Mouse (Mus musculus) heart, embryonic 16.5 days (tissue): ENCODE results near the gene Olfr523. TPM values are rescaled to one million over a fixed set of nuclear protein-coding genes. Genes with fewer than 3 reads are reported as not detected.

Source experiments
- ATAC-seq: fragments of 200-750 bp; cut with Nextera tagmentation; replicated peaks from 2 replicates; pipeline ENCODE4 v1.8.0; 2017; ENCODE audit warnings: moderate number of reproducible peaks; ENCODE audit not compliant: insufficient read depth, low FRiP score; ENCODE audit errors: extremely low read depth
- H3K27ac ChIP-seq: fragments of 300-500 bp; sonication (generic); 2 replicates; pipeline ENCODE4 v1.5.1; 2014; ENCODE audit warnings: mild to moderate bottlenecking, low read length, control low read depth, moderate library complexity
- H3K27me3 ChIP-seq: fragments of 300-500 bp; sonication (generic); 2 replicates; pipeline ENCODE4 v1.6.1; 2014; ENCODE audit warnings: low read length, mixed read lengths; ENCODE audit not compliant: control insufficient read depth, insufficient read depth
- H3K36me3 ChIP-seq: fragments of 300-500 bp; sonication (generic); 2 replicates; pipeline ENCODE4 v1.6.1; 2014; ENCODE audit not compliant: control insufficient read depth, insufficient read depth
- H3K4me1 ChIP-seq: fragments of 300-500 bp; sonication (generic); 2 replicates; pipeline ENCODE4 v1.6.1; 2014; ENCODE audit warnings: low read length, mixed read lengths; ENCODE audit not compliant: control insufficient read depth, insufficient read depth
- H3K4me2 ChIP-seq: fragments of 300-500 bp; sonication (generic); 2 replicates; pipeline ENCODE4 v1.6.1; 2014; ENCODE audit warnings: low read depth, mild to moderate bottlenecking, control low read depth, low read length
- H3K4me3 ChIP-seq: fragments of 300-500 bp; sonication (generic); 2 replicates; pipeline ENCODE4 v1.5.1; 2014; ENCODE audit warnings: mild to moderate bottlenecking, control low read depth, low read length
- H3K9ac ChIP-seq: fragments of 300-500 bp; sonication (generic); 2 replicates; pipeline ENCODE4 v1.6.1; 2014; ENCODE audit warnings: low read length, control low read depth
- H3K9me3 ChIP-seq: fragments of 300-500 bp; sonication (generic); replicated peaks from 2 replicates; pipeline ENCODE4 v1.6.1; 2016; ENCODE audit warnings: low read length; ENCODE audit not compliant: control insufficient read depth
- WGBS: fragments of 180-500 bp; shearing (Covaris S2); extraction: QIAGEN DNeasy Blood & Tissue Kit; methylation state at CpG from one replicate; pipeline ENCODE4 v1.1.7; 2014; 5-methylcytosine and 5-hydroxymethylcytosine counted together
- polyA plus RNA-seq: library from polyadenylated mRNA; unstranded; fragments of >200 nt; fragmentation: Nextera tagmentation; extraction: Ambion mirVana; gene quantifications from 2 replicates; pipeline ENCODE4 v1.2.1, GENCODE M21; 2015

The Olfr523 gene
- polyA plus RNA-seq, 1 experiment from 2014 or later: not detected

- no peaks in the 10 kb centered on the region for H3K9me3 ChIP-seq
- H3K27me3 ChIP-seq: no peaks in the 10 kb centered on the region; the same call in 1 of the 2 replicates
- no peak overlapping the region for H3K4me3 ChIP-seq
- 61% methylated on average over 8 of the region's 8 CpGs for WGBS
- ATAC-seq: no peak
- H3K4me2 ChIP-seq: no peak overlapping the region
- no peaks in the 10 kb centered on the region for H3K4me1 ChIP-seq
- no peaks in the 10 kb centered on the region for H3K36me3 ChIP-seq
- H3K9ac ChIP-seq: no peak overlapping the region
- no peak overlapping the region for H3K27ac ChIP-seq
Observed at GRCm38 (mm10) chr7:140208153-140208552, 35.1 kb downstream of the Olfr523 start.

DNA sequence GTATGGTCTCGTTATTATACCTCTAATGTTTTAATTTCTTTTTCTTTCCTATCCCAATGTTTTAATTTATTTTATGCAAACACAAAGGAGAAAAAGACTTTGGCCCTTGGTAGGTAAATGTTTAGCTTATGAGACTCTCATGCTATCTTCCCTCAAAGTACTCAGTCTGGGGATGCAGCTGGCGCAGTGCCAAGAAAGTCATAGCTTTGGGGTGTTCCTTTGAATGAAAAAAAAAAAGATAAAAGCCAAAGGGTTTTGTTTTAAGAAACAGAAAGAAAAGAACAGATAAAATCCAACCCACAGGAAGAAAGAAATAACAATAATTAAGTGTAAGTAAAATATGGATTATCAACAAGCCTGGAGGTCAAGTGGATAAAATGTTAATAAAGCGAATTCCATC lies 35.7 kb downstream of the Olfr523 start:
- Histone ChIP-seq H3K36me3 (no peaks in the 10 kb centered on the region), H3K27ac (no peak overlapping the region), H3K27me3 (no peaks in the 10 kb centered on the region; the same call in 1 of the 2 replicates), H3K4me3 (no peak overlapping the region), H3K4me1 (no peaks in the 10 kb centered on the region), H3K9me3 (no peaks in the 10 kb centered on the region), H3K9ac (no peak overlapping the region), H3K4me2 (no peak overlapping the region)
- 53% methylated on average over 3 of the region's 3 CpGs for WGBS
- no peak for ATAC-seq

GRCm38 (mm10) chr7:140213841-140214240 lies 40.8 kb downstream of the Olfr523 start:
- Histone ChIP-seq H3K4me1 (no peaks in the 10 kb centered on the region), H3K4me2 (no peak overlapping the region), H3K36me3 (no peaks in the 10 kb centered on the region), H3K9ac (no peak overlapping the region), H3K27ac (no peak overlapping the region), H3K9me3 (no peaks in the 10 kb centered on the region), H3K4me3 (no peak overlapping the region), H3K27me3 (no peaks in the 10 kb centered on the region)
- 65% methylated on average over 5 of the region's 5 CpGs for WGBS
- no peak for ATAC-seq

GRCm38 (mm10) chr7:140217967-140218366 lies 45.0 kb downstream of the Olfr523 start, which contains the start of gene Cd163l1:
TSS of gene Cd163l1 (plus strand) at chr7:140218267.
- WGBS: 76% methylated on average over 2 of the region's 2 CpGs
- H3K4me3 ChIP-seq: no peak within 1 kb of the TSS
- no peaks in the 10 kb centered on the region for H3K9me3 ChIP-seq
- H3K36me3 ChIP-seq: no peaks in the 10 kb centered on the region
- ATAC-seq: no peak
- no peak within 1 kb of the TSS for H3K9ac ChIP-seq
- H3K4me2 ChIP-seq: no peak within 1 kb of the TSS
- H3K27me3 ChIP-seq: no peaks in the 10 kb centered on the region
- no peaks in the 10 kb centered on the region for H3K4me1 ChIP-seq
- no peak within 1 kb of the TSS for H3K27ac ChIP-seq

DNA sequence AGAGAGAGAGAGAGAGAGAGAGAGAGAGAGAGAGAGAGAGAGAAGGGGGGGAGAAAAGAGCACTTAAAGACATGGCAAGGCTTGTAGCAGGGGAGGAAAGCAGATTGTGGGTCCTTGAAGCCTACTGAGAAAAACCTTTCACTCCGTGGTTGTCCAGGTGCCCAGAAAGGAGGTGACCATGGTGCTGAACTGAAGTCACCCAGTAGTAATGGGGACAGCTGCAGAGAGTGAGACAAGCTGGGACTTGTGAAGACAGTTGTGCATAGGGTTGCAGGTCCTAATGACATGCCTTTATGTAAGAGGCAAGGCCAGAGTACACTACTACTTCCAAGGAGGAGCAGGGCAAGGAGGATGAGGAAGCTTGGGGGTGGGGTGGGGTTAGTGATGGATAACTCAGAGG lies 46.3 kb downstream of the Olfr523 start:
- no peaks in the 10 kb centered on the region for H3K36me3 ChIP-seq
- H3K4me1 ChIP-seq: no peaks in the 10 kb centered on the region
- H3K4me3 ChIP-seq: no peak overlapping the region
- no peak overlapping the region for H3K27ac ChIP-seq
- H3K9me3 ChIP-seq: no peaks in the 10 kb centered on the region
- H3K9ac ChIP-seq: no peak overlapping the region
- no peak overlapping the region for H3K4me2 ChIP-seq
- no peaks in the 10 kb centered on the region for H3K27me3 ChIP-seq
- no peak for ATAC-seq
- WGBS: 9% methylated on average over 1 of the region's 1 CpGs

- no peak overlapping the region for H3K4me2 ChIP-seq
- no peak overlapping the region for H3K4me3 ChIP-seq
- no peaks in the 10 kb centered on the region for H3K36me3 ChIP-seq
- no peaks in the 10 kb centered on the region for H3K27me3 ChIP-seq
- ATAC-seq: no peak
- WGBS: 77% methylated on average over 4 of the region's 4 CpGs
- no peaks in the 10 kb centered on the region for H3K9me3 ChIP-seq
- H3K4me1 ChIP-seq: no peaks in the 10 kb centered on the region
- no peak overlapping the region for H3K9ac ChIP-seq
- H3K27ac ChIP-seq: no peak overlapping the region
Observed at GRCm38 (mm10) chr7:140220375-140220774, 47.4 kb downstream of the Olfr523 start.

GRCm38 (mm10) chr7:140224209-140224608 lies 51.2 kb downstream of the Olfr523 start:
- no peak for ATAC-seq
- H3K4me3 ChIP-seq: no peak overlapping the region
- H3K36me3 ChIP-seq: no peaks in the 10 kb centered on the region
- H3K4me2 ChIP-seq: no peak overlapping the region
- 77% methylated on average over 13 of the region's 13 CpGs for WGBS
- H3K4me1 ChIP-seq: no peaks in the 10 kb centered on the region
- no peak overlapping the region for H3K9ac ChIP-seq
- no peak overlapping the region for H3K27ac ChIP-seq
- H3K27me3 ChIP-seq: no peaks in the 10 kb centered on the region
- H3K9me3 ChIP-seq: no peaks in the 10 kb centered on the region

Other genes starting within 250 kb of the Olfr523 start
- 0.71 and 2.0 TPM in 2 replicates for gene Utf1, start 229.4 kb upstream of the Olfr523 start, polyA plus RNA-seq
- 0.66 and 0.69 TPM in 2 replicates for gene 6430531B16Rik, start 194.5 kb upstream of the Olfr523 start, polyA plus RNA-seq
- gene Adam8, start 180.7 kb upstream of the Olfr523 start, polyA plus RNA-seq: 1.7 and 2.8 TPM in 2 replicates
- gene Zfp511, start 136.8 kb upstream of the Olfr523 start, polyA plus RNA-seq: 32.1 and 36.5 TPM in 2 replicates
- gene Tubgcp2, start 136.5 kb upstream of the Olfr523 start, polyA plus RNA-seq: 34.6 and 39.9 TPM in 2 replicates
- gene Msx3, start 124.1 kb upstream of the Olfr523 start, polyA plus RNA-seq: not detected in 2 replicates
- gene Caly, start 90.7 kb upstream of the Olfr523 start, polyA plus RNA-seq: 0.47 and 0.66 TPM in 2 replicates
- 2.3 TPM in 1 of 2 replicates, not detected in the other for gene Prap1, start 79.8 kb upstream of the Olfr523 start, polyA plus RNA-seq
- 93.9 and 103 TPM in 2 replicates for gene Fuom, start 70.8 kb upstream of the Olfr523 start, polyA plus RNA-seq
- gene Paox, start 57.4 kb upstream of the Olfr523 start, polyA plus RNA-seq: 9.5 and 12.9 TPM in 2 replicates
- 244 and 266 TPM in 2 replicates for gene Echs1, start 56.7 kb upstream of the Olfr523 start, polyA plus RNA-seq
- 34.1 and 36.8 TPM in 2 replicates for gene Mtg1, start 35.7 kb upstream of the Olfr523 start, polyA plus RNA-seq
- gene Sprn, start 18.3 kb upstream of the Olfr523 start, polyA plus RNA-seq: 0.09 and 0.12 TPM in 2 replicates
- gene Olfr522, start 8.5 kb upstream of the Olfr523 start, polyA plus RNA-seq: not detected in 2 replicates
- 0.27 and 0.43 TPM in 2 replicates for gene Olfr524, start 32.7 kb downstream of the Olfr523 start, polyA plus RNA-seq
- gene Cd163l1, start 45.0 kb downstream of the Olfr523 start, polyA plus RNA-seq: 5.2 and 10.4 TPM in 2 replicates
- 0.31 and 1.4 TPM in 2 replicates for gene 5830411N06Rik, start 74.1 kb downstream of the Olfr523 start, polyA plus RNA-seq
- gene Olfr525, start 147.6 kb downstream of the Olfr523 start, polyA plus RNA-seq: not detected in 2 replicates
- gene Olfr527, start 160.8 kb downstream of the Olfr523 start, polyA plus RNA-seq: not detected in 2 replicates
- not detected in 2 replicates for gene Olfr60, start 188.5 kb downstream of the Olfr523 start, polyA plus RNA-seq
- gene Olfr530, start 203.1 kb downstream of the Olfr523 start, polyA plus RNA-seq: not detected in 2 replicates
- gene Olfr531, start 229.7 kb downstream of the Olfr523 start, polyA plus RNA-seq: not detected in 2 replicates
- gene Olfr532, start 248.4 kb downstream of the Olfr523 start, polyA plus RNA-seq: not detected in 2 replicates